Mouse (Mus musculus): ENCODE results near the gene Strada.
"Not testable (repeated sequence)": the region's sequence is repeated elsewhere in the genome, so short reads cannot be mapped to it uniquely, and the experiment has no call there.

Strada gene

GRCm38 (mm10) chr11:106154770-106155169 is 47.2 kb downstream of the Strada start:
- DNase-seq: no peak

- DNase-seq: no peak
Observed at GRCm38 (mm10) chr11:106154091-106154490, 47.9 kb downstream of the Strada start.

- no peak for DNase-seq
Observed at GRCm38 (mm10) chr11:106152132-106152531, 49.8 kb downstream of the Strada start.

- DNase-seq: no peak
Observed at GRCm38 (mm10) chr11:106151219-106151618, 50.7 kb downstream of the Strada start.

GRCm38 (mm10) chr11:106134580-106135528 is 67.1 kb downstream of the Strada start:
- peak; percentile 94 for DNase-seq

GRCm38 (mm10) chr11:106132516-106132915 is 69.5 kb downstream of the Strada start:
- no peak for DNase-seq

GRCm38 (mm10) chr11:106129477-106129876 is 72.5 kb downstream of the Strada start:
- DNase-seq: no peak

- DNase-seq: not testable (repeated sequence)
Observed at GRCm38 (mm10) chr11:106126727-106127373, 75.1 kb downstream of the Strada start.

GRCm38 (mm10) chr11:106125827-106126226 is 76.1 kb downstream of the Strada start:
- DNase-seq: no peak

GRCm38 (mm10) chr11:106124784-106125183 is 77.2 kb downstream of the Strada start:
- no peak for DNase-seq

- DNase-seq: peak; percentile 23
Observed at GRCm38 (mm10) chr11:106122736-106123135, 79.2 kb downstream of the Strada start.

- no peak for DNase-seq
Observed at GRCm38 (mm10) chr11:106122221-106122620, 79.7 kb downstream of the Strada start.
